Mouse (Mus musculus): ENCODE results near the gene Atad1.
"Not testable (repeated sequence)": the region's sequence is repeated elsewhere in the genome, so short reads cannot be mapped to it uniquely, and the experiment has no call there.

Gene Atad1

GRCm38 (mm10) chr19:32680894-32681293 lies 58.7 kb downstream of the Atad1 start:
- DNase-seq (ENCODE audit: low read depth): no peak

GRCm38 (mm10) chr19:32675766-32676165 lies 63.8 kb downstream of the Atad1 start:
- no peak for DNase-seq (ENCODE audit: low read depth)

- not testable (repeated sequence) for DNase-seq (ENCODE audit: low read depth)
These were observed 71.8 kb downstream of the Atad1 start for GRCm38 (mm10) chr19:32667830-32668229.

DNA sequence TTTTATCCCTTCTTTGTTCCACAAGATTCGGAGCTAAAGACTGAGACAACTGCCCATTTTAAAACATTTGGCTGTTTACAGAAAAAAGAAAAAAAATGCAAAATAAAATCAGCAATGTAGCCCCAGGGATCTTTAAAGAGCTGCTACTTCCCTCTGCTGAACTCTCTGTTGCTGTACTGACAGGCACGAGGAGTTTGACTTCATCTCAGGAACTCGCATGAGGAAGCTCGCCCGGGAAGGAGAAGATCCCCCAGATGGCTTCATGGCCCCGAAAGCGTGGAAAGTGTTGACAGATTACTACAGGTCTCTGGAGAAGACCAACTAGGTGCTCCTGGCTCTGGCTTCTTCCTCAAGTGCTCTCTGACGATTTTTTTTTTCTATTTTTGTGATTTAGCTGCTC lies 74.3 kb downstream of the Atad1 start:
- DNase-seq (ENCODE audit: low read depth): no peak

DNA sequence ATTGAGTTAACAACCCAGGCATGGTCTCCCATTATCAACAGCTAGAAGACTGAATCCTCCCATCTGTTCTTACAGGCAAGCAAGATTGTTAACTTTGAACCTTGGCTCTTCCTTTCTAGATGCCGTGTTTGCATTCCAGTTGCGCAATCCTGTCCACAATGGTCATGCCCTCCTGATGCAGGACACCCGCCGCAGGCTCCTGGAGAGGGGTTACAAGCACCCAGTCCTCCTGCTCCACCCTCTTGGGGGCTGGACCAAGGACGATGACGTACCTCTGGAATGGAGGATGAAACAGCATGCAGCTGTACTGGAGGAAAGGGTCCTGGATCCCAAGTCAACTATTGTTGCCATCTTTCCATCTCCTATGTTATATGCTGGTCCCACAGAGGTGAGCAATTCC lies 76.7 kb downstream of the Atad1 start:
- DNase-seq (ENCODE audit: low read depth): no peak

DNA sequence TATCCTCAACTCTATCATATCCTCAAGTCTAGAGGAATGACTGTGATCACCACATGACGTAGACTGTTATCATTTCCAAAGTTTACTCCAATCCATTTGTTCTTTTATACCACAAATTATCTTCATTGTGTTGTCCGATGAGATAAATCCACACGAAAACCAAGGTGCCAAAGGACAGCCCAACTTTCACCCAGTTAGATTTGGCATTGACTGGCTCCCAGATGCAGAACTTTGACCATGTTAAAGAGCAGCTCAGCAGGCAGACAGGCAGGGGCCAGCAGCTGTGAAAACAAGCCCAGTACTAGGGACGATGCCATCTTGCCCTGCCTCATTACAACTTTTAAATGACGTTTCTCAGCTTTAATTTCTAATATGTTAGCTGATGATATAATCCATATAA lies 80.2 kb downstream of the Atad1 start:
- no peak for DNase-seq (ENCODE audit: low read depth)

- no peak for DNase-seq (ENCODE audit: low read depth)
These were observed 85.8 kb downstream of the Atad1 start for GRCm38 (mm10) chr19:32653630-32654362.

- no peak for DNase-seq (ENCODE audit: low read depth)
These were observed 86.5 kb downstream of the Atad1 start for GRCm38 (mm10) chr19:32653122-32653521.

- no peak for DNase-seq (ENCODE audit: low read depth)
These were observed 88.5 kb downstream of the Atad1 start for GRCm38 (mm10) chr19:32651046-32651445.

- DNase-seq (ENCODE audit: low read depth): no peak
These were observed 91.5 kb downstream of the Atad1 start for GRCm38 (mm10) chr19:32648019-32648571.

DNA sequence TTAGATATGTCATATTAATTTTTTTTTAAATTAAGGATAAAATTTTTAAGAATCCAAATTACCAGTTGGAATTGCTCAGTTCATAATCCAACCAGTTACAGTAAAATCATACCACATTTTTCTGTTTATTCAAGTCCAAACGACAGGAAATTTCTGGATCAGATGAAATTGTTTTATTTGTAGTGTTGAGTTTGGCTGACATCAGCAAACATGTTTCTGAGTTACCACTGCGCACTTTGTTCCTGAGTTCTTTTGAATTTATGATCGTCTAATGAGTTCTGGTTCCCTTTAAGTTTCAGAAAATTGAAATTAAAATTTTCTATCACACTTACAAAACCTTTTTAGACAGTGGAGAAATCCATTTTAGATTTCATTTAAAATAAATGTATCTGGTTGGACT lies 93.2 kb downstream of the Atad1 start:
- DNase-seq (ENCODE audit: low read depth): no peak

DNA sequence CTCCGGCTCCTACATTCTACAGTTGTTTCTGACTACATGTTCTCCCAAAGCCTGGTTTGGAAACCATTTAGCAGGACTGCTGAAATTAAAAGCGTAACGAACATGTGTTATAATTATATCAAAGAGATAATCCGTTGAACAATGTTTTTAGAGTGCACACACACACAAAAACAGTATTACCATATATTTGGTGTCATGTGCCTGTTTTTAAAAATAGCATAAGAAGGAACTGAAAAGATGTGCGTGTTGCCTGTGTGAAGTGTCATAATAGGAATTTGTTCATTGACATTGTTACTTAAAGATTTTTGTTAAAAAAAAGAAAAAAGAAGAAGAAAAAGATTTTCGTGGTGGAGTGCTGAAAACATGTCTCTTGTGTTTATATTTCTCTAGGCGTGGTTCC lies 93.6 kb downstream of the Atad1 start:
- no peak for DNase-seq (ENCODE audit: low read depth)

DNA sequence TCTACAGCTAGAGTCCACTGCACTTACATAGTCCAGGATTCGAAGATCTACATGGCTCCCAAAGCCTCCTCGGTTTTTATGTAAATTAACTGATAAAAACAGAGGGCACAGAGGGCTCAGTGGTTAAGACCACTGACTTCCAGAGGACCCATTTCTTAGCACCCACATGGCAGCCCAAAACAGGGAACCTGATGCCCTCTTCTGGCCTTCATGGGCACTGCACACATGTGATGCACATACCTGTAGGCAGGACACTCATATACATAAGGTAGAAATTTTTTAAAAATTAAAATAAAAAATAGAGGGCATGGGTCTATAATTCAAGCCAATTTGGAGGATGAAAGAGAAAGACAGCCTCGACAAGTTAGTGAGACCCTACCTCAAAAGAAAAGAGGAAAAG lies 95.9 kb downstream of the Atad1 start:
- DNase-seq (ENCODE audit: low read depth): no peak

- DNase-seq (ENCODE audit: low read depth): no peak
These were observed 97.6 kb downstream of the Atad1 start for GRCm38 (mm10) chr19:32641995-32642394.

- DNase-seq (ENCODE audit: low read depth): no peak
These were observed 98.1 kb downstream of the Atad1 start for GRCm38 (mm10) chr19:32641535-32641934.

- DNase-seq (ENCODE audit: low read depth): no peak
These were observed 101.2 kb downstream of the Atad1 start for GRCm38 (mm10) chr19:32638276-32638903.

- peak; percentile 42 for DNase-seq (ENCODE audit: low read depth)
These were observed 102.0 kb downstream of the Atad1 start for GRCm38 (mm10) chr19:32637357-32638275.

GRCm38 (mm10) chr19:32634916-32635315 lies 104.7 kb downstream of the Atad1 start:
- DNase-seq (ENCODE audit: low read depth): no peak

GRCm38 (mm10) chr19:32628572-32629132 lies 110.9 kb downstream of the Atad1 start:
- no peak for DNase-seq (ENCODE audit: low read depth)

- no peak for DNase-seq (ENCODE audit: low read depth)
These were observed 112.0 kb downstream of the Atad1 start for GRCm38 (mm10) chr19:32627631-32628030.

- no peak for DNase-seq (ENCODE audit: low read depth)
These were observed 112.7 kb downstream of the Atad1 start for GRCm38 (mm10) chr19:32626768-32627331.

DNA sequence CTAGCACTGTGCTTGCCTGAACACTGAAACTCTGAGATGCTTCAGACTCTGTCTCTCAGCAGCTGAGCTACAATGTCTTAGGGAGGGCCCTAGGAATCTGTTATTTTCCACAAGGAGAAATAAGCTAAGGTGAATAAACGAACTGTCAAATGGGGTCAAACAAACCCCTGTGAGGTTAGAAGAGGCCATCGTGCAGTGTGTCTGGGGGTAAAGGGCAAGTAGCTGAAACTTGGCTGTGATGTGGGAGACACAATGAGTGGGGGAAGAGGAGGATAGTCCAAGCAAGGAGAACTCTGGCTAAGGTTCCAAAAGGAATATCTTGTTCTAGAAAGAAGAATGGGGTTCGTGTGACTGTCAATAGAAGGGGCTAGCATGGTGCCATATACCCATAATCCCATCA lies 117.4 kb downstream of the Atad1 start:
- DNase-seq (ENCODE audit: low read depth): no peak
